Mouse (Mus musculus): Measurements from ENCODE around the gene BC024978. TPM values are rescaled to one million over a fixed set of nuclear protein-coding genes. Genes with fewer than 3 reads are reported as not detected.

Gene BC024978
- total and polyA plus RNA-seq, 3 experiments = 2.7 to 14.5 (median 4.8) TPM

DNA sequence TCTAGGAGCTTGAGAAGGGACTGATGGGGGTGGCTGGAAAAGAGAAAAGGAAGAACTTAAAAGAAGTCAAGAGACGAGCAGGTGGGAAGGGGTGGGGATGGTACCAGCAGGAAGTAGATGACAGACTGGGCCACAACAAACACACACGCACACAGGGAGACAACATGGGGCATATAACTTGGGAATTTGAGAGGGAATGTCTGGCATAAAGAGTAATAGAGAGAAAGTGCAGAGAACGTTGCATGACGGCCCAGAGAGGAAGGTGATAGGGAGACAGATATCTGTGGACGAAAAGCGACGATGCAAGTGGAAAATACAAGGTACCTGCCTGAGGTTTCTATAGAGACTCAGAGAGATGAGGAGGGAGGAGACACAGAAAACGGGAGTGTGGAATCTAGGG lies 29.9 kb upstream of the BC024978 start:
- H3K27me3 ChIP-seq (ENCODE audit: insufficient read depth, low read length) = no peaks in the 10 kb centered on the region; the same call in 1 of the 2 replicates
- no peaks in the 10 kb centered on the region for H3K9me3 ChIP-seq (replicated peaks)
- ATAC-seq (ENCODE audit: extremely low read depth, insufficient number of reproducible peaks, low FRiP score, poor library complexity, severe bottlenecking) (no peak), DNase-seq (ENCODE audit: low spot score) (peak; percentile 23)
- peak overlapping the region; percentile 80 for H3K4me3 ChIP-seq (ENCODE audit: low read depth, low read length)
- TF ChIP-seq GATA2 (IDR thresholded peaks at IDR 0.05; ENCODE audit: borderline replicate concordance, low read depth, low read length) (no peak), CTCF (IDR thresholded peaks at IDR 0.05; ENCODE audit: low read depth, low read length) (no peak), GATA1 (IDR thresholded peaks at IDR 0.05; ENCODE audit: borderline replicate concordance, low read length) (no peak)
- H3K36me3 ChIP-seq (replicated peaks) = peaks cover 75% of the 10 kb centered on the region
- H3K4me1 ChIP-seq (ENCODE audit: insufficient read depth, low read depth, low read length) = peaks cover 70% of the 10 kb centered on the region

GRCm38 (mm10) chr7:27166229-27166613 lies 29.4 kb upstream of the BC024978 start:
- Histone ChIP-seq H3K36me3 (replicated peaks) (peaks cover 75% of the 10 kb centered on the region), H3K9me3 (replicated peaks) (no peaks in the 10 kb centered on the region), H3K27me3 (ENCODE audit: insufficient read depth, low read length) (no peaks in the 10 kb centered on the region; the same call in 1 of the 2 replicates), H3K4me3 (ENCODE audit: low read depth, low read length) (peak overlapping the region; percentile 80), H3K4me1 (ENCODE audit: insufficient read depth, low read depth, low read length) (peaks cover 65% of the 10 kb centered on the region)
- no peak for TF ChIP-seq POLR2AphosphoS5 (IDR thresholded peaks at IDR 0.05; ENCODE audit: insufficient replicate concordance, low read depth, low read length)
- no peak for TF ChIP-seq GATA1 (IDR thresholded peaks at IDR 0.05; ENCODE audit: borderline replicate concordance, low read length)
- no peak for TF ChIP-seq CTCF (IDR thresholded peaks at IDR 0.05; ENCODE audit: low read depth, low read length)
- TF ChIP-seq TAL1 (conservative IDR thresholded peaks at IDR 0.05; ENCODE audit: low read depth, low read length) = no peak
- no peak for TF ChIP-seq GATA2 (IDR thresholded peaks at IDR 0.05; ENCODE audit: borderline replicate concordance, low read depth, low read length)
- ATAC-seq (ENCODE audit: extremely low read depth, insufficient number of reproducible peaks, low FRiP score, poor library complexity, severe bottlenecking) (peak; percentile 42; the same call in 1 of the 2 replicates), DNase-seq (ENCODE audit: low spot score) (peak; percentile 92)

- peaks cover 59% of the 10 kb centered on the region for H3K4me1 ChIP-seq (ENCODE audit: insufficient read depth, low read depth, low read length)
- no peaks in the 10 kb centered on the region for H3K9me3 ChIP-seq (replicated peaks)
- H3K36me3 ChIP-seq (replicated peaks) = peaks cover 75% of the 10 kb centered on the region
- peak within 1 kb of the TSS; percentile 80 for H3K4me3 ChIP-seq (ENCODE audit: low read depth, low read length)
- ATAC-seq (ENCODE audit: extremely low read depth, insufficient number of reproducible peaks, low FRiP score, poor library complexity, severe bottlenecking) (peak; percentile 71), DNase-seq (ENCODE audit: low spot score) (peak; percentile 90)
- no peaks in the 10 kb centered on the region; the same call in 1 of the 2 replicates for H3K27me3 ChIP-seq (ENCODE audit: insufficient read depth, low read length)
- TF ChIP-seq POLR2AphosphoS5 (IDR thresholded peaks at IDR 0.05; ENCODE audit: insufficient replicate concordance, low read depth, low read length) (no peak), TAL1 (conservative IDR thresholded peaks at IDR 0.05; ENCODE audit: low read depth, low read length) (no peak), CTCF (IDR thresholded peaks at IDR 0.05; ENCODE audit: low read depth, low read length) (no peak), GATA2 (IDR thresholded peaks at IDR 0.05; ENCODE audit: borderline replicate concordance, low read depth, low read length) (no peak), GATA1 (IDR thresholded peaks at IDR 0.05; ENCODE audit: borderline replicate concordance, low read length) (no peak)
These were observed 28.7 kb upstream of the BC024978 start, which contains the start of gene Egln2 for GRCm38 (mm10) chr7:27166614-27167474. Egln2 (minus strand) TSS chr7:27166802.

GRCm38 (mm10) chr7:27167475-27168094 lies 28.0 kb upstream of the BC024978 start:
- H3K4me1 ChIP-seq (ENCODE audit: insufficient read depth, low read depth, low read length) = peaks cover 53% of the 10 kb centered on the region
- TF ChIP-seq TAL1 (conservative IDR thresholded peaks at IDR 0.05; ENCODE audit: low read depth, low read length) = no peak
- no peak for TF ChIP-seq GATA1 (IDR thresholded peaks at IDR 0.05; ENCODE audit: borderline replicate concordance, low read length)
- TF ChIP-seq CTCF (IDR thresholded peaks at IDR 0.05; ENCODE audit: low read depth, low read length) = no peak
- no peak for TF ChIP-seq GATA2 (IDR thresholded peaks at IDR 0.05; ENCODE audit: borderline replicate concordance, low read depth, low read length)
- TF ChIP-seq POLR2AphosphoS5 (IDR thresholded peaks at IDR 0.05; ENCODE audit: insufficient replicate concordance, low read depth, low read length) = 0 out of 2 replicates have a peak, but pooled peaks have one; percentile 47
- H3K27me3 ChIP-seq (ENCODE audit: insufficient read depth, low read length) = no peaks in the 10 kb centered on the region; the same call in 1 of the 2 replicates
- no peak for ATAC-seq (ENCODE audit: extremely low read depth, insufficient number of reproducible peaks, low FRiP score, poor library complexity, severe bottlenecking)
- peaks cover 75% of the 10 kb centered on the region for H3K36me3 ChIP-seq (replicated peaks)
- no peak for DNase-seq (ENCODE audit: low spot score)
- no peaks in the 10 kb centered on the region for H3K9me3 ChIP-seq (replicated peaks)
- H3K4me3 ChIP-seq (ENCODE audit: low read depth, low read length) = peak overlapping the region; percentile 80

DNA sequence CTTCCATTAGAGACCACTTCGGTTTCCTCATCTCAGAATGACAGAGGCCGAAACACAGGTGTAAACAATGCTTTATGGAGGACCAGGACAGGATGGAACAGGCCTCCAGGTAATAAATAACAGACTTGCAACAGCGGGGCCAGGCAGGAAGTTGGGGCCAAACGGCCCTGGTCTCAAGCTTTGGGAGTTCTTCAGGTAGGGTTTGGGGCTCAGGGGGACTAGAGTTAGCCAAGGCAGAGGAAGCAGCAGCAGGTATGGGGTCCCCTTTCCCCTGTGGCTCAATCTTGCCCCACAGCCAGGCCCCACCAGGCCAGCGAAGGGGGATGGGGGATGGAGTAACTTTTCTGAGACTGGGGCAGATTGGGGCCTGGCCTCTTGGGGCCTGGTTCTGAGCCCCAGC lies 27.2 kb upstream of the BC024978 start:
- no peak overlapping the region for H3K4me3 ChIP-seq (ENCODE audit: low read depth, low read length)
- peaks cover 46% of the 10 kb centered on the region for H3K4me1 ChIP-seq (ENCODE audit: insufficient read depth, low read depth, low read length)
- ATAC-seq (ENCODE audit: extremely low read depth, insufficient number of reproducible peaks, low FRiP score, poor library complexity, severe bottlenecking) (no peak), DNase-seq (ENCODE audit: low spot score) (no peak)
- H3K9me3 ChIP-seq (replicated peaks) = no peaks in the 10 kb centered on the region
- H3K36me3 ChIP-seq (replicated peaks) = peaks cover 75% of the 10 kb centered on the region
- H3K27me3 ChIP-seq (ENCODE audit: insufficient read depth, low read length) = no peaks in the 10 kb centered on the region; the same call in 1 of the 2 replicates
- TF ChIP-seq TAL1 (conservative IDR thresholded peaks at IDR 0.05; ENCODE audit: low read depth, low read length) = no peak
- no peak for TF ChIP-seq POLR2AphosphoS5 (IDR thresholded peaks at IDR 0.05; ENCODE audit: insufficient replicate concordance, low read depth, low read length)
- TF ChIP-seq GATA1 (IDR thresholded peaks at IDR 0.05; ENCODE audit: borderline replicate concordance, low read length) = no peak
- TF ChIP-seq GATA2 (IDR thresholded peaks at IDR 0.05; ENCODE audit: borderline replicate concordance, low read depth, low read length) = no peak
- no peak for TF ChIP-seq CTCF (IDR thresholded peaks at IDR 0.05; ENCODE audit: low read depth, low read length)

- DNase-seq (ENCODE audit: low spot score) (no peak), ATAC-seq (ENCODE audit: extremely low read depth, insufficient number of reproducible peaks, low FRiP score, poor library complexity, severe bottlenecking) (no peak)
- Histone ChIP-seq H3K4me1 (ENCODE audit: insufficient read depth, low read depth, low read length) (peaks cover 41% of the 10 kb centered on the region), H3K36me3 (replicated peaks) (peaks cover 78% of the 10 kb centered on the region), H3K4me3 (ENCODE audit: low read depth, low read length) (no peak overlapping the region), H3K9me3 (replicated peaks) (no peaks in the 10 kb centered on the region), H3K27me3 (ENCODE audit: insufficient read depth, low read length) (no peaks in the 10 kb centered on the region)
- no peak for TF ChIP-seq TAL1 (conservative IDR thresholded peaks at IDR 0.05; ENCODE audit: low read depth, low read length)
- TF ChIP-seq CTCF (IDR thresholded peaks at IDR 0.05; ENCODE audit: low read depth, low read length) = no peak
- no peak for TF ChIP-seq GATA2 (IDR thresholded peaks at IDR 0.05; ENCODE audit: borderline replicate concordance, low read depth, low read length)
- no peak for TF ChIP-seq POLR2AphosphoS5 (IDR thresholded peaks at IDR 0.05; ENCODE audit: insufficient replicate concordance, low read depth, low read length)
- TF ChIP-seq GATA1 (IDR thresholded peaks at IDR 0.05; ENCODE audit: borderline replicate concordance, low read length) = no peak
These were observed 24.6 kb upstream of the BC024978 start for GRCm38 (mm10) chr7:27170981-27171380.

Data from G1E (cell line).